Mouse (Mus musculus): ENCODE results near the gene Sdk1. TPM values are rescaled to one million over a fixed set of nuclear protein-coding genes. Genes with fewer than 3 reads are reported as not detected.

Sdk1 gene
- polyA plus RNA-seq, 1 experiment: 1.0 TPM

- H3K4me3 ChIP-seq (ENCODE audit: low read depth, low read length): no peak overlapping the region
- TF ChIP-seq CTCF (IDR thresholded peaks at IDR 0.05; ENCODE audit: extremely low read depth, insufficient read length, insufficient replicate concordance, low read depth, low read length) (no peak), POLR2A (IDR thresholded peaks at IDR 0.05; ENCODE audit: low read depth, low read length) (no peak)
- no peak overlapping the region for H3K27ac ChIP-seq (ENCODE audit: insufficient read depth, low read depth, low read length)
- no peaks in the 10 kb centered on the region for H3K27me3 ChIP-seq (ENCODE audit: control insufficient read depth, insufficient read depth, low read length)
- H3K4me1 ChIP-seq (ENCODE audit: control insufficient read depth, insufficient read depth, insufficient read length, low read length): no peaks in the 10 kb centered on the region
- H3K36me3 ChIP-seq (ENCODE audit: control insufficient read depth, insufficient read depth, low read length): no peaks in the 10 kb centered on the region
- 73% methylated on average over 4 of the region's 4 CpGs for WGBS
Observed at GRCm38 (mm10) chr5:141324910-141325309, 83.6 kb downstream of the Sdk1 start.

GRCm38 (mm10) chr5:141344376-141344775 is 103.1 kb downstream of the Sdk1 start:
- Histone ChIP-seq H3K4me1 (ENCODE audit: control insufficient read depth, insufficient read depth, insufficient read length, low read length) (no peaks in the 10 kb centered on the region), H3K27ac (ENCODE audit: insufficient read depth, low read depth, low read length) (no peak overlapping the region), H3K4me3 (ENCODE audit: low read depth, low read length) (no peak overlapping the region), H3K27me3 (ENCODE audit: control insufficient read depth, insufficient read depth, low read length) (no peaks in the 10 kb centered on the region), H3K36me3 (ENCODE audit: control insufficient read depth, insufficient read depth, low read length) (no peaks in the 10 kb centered on the region)
- WGBS: 43% methylated on average over 4 of the region's 4 CpGs
- TF ChIP-seq POLR2A (IDR thresholded peaks at IDR 0.05; ENCODE audit: low read depth, low read length) (no peak), CTCF (IDR thresholded peaks at IDR 0.05; ENCODE audit: extremely low read depth, insufficient read length, insufficient replicate concordance, low read depth, low read length) (no peak)

- 67% methylated on average over 5 of the region's 5 CpGs for WGBS
- no peak overlapping the region for H3K4me3 ChIP-seq (ENCODE audit: low read depth, low read length)
- H3K27me3 ChIP-seq (ENCODE audit: control insufficient read depth, insufficient read depth, low read length): no peaks in the 10 kb centered on the region
- H3K36me3 ChIP-seq (ENCODE audit: control insufficient read depth, insufficient read depth, low read length): no peaks in the 10 kb centered on the region
- no peak overlapping the region for H3K27ac ChIP-seq (ENCODE audit: insufficient read depth, low read depth, low read length)
- H3K4me1 ChIP-seq (ENCODE audit: control insufficient read depth, insufficient read depth, insufficient read length, low read length): no peaks in the 10 kb centered on the region
- TF ChIP-seq CTCF (IDR thresholded peaks at IDR 0.05; ENCODE audit: extremely low read depth, insufficient read length, insufficient replicate concordance, low read depth, low read length) (no peak), POLR2A (IDR thresholded peaks at IDR 0.05; ENCODE audit: low read depth, low read length) (no peak)
Observed at GRCm38 (mm10) chr5:141345476-141345875, 104.2 kb downstream of the Sdk1 start.

- Histone ChIP-seq H3K36me3 (ENCODE audit: control insufficient read depth, insufficient read depth, low read length) (no peaks in the 10 kb centered on the region), H3K27me3 (ENCODE audit: control insufficient read depth, insufficient read depth, low read length) (no peaks in the 10 kb centered on the region), H3K4me1 (ENCODE audit: control insufficient read depth, insufficient read depth, insufficient read length, low read length) (no peaks in the 10 kb centered on the region), H3K4me3 (ENCODE audit: low read depth, low read length) (no peak overlapping the region), H3K27ac (ENCODE audit: insufficient read depth, low read depth, low read length) (no peak overlapping the region)
- 71% methylated on average over 2 of the region's 2 CpGs for WGBS
- no peak for TF ChIP-seq CTCF (IDR thresholded peaks at IDR 0.05; ENCODE audit: extremely low read depth, insufficient read length, insufficient replicate concordance, low read depth, low read length)
- no peak for TF ChIP-seq POLR2A (IDR thresholded peaks at IDR 0.05; ENCODE audit: low read depth, low read length)
Observed at GRCm38 (mm10) chr5:141362676-141363075, 121.4 kb downstream of the Sdk1 start.

GRCm38 (mm10) chr5:141363956-141364355 is 122.7 kb downstream of the Sdk1 start:
- TF ChIP-seq POLR2A (IDR thresholded peaks at IDR 0.05; ENCODE audit: low read depth, low read length): no peak
- TF ChIP-seq CTCF (IDR thresholded peaks at IDR 0.05; ENCODE audit: extremely low read depth, insufficient read length, insufficient replicate concordance, low read depth, low read length): no peak
- WGBS: 75% methylated on average over 3 of the region's 3 CpGs
- no peak overlapping the region for H3K27ac ChIP-seq (ENCODE audit: insufficient read depth, low read depth, low read length)
- H3K27me3 ChIP-seq (ENCODE audit: control insufficient read depth, insufficient read depth, low read length): no peaks in the 10 kb centered on the region
- H3K4me1 ChIP-seq (ENCODE audit: control insufficient read depth, insufficient read depth, insufficient read length, low read length): no peaks in the 10 kb centered on the region
- no peak overlapping the region for H3K4me3 ChIP-seq (ENCODE audit: low read depth, low read length)
- H3K36me3 ChIP-seq (ENCODE audit: control insufficient read depth, insufficient read depth, low read length): no peaks in the 10 kb centered on the region

- 47% methylated on average over 4 of the region's 4 CpGs for WGBS
- no peak for TF ChIP-seq POLR2A (IDR thresholded peaks at IDR 0.05; ENCODE audit: low read depth, low read length)
- TF ChIP-seq CTCF (IDR thresholded peaks at IDR 0.05; ENCODE audit: extremely low read depth, insufficient read length, insufficient replicate concordance, low read depth, low read length): no peak
- Histone ChIP-seq H3K4me1 (ENCODE audit: control insufficient read depth, insufficient read depth, insufficient read length, low read length) (no peaks in the 10 kb centered on the region), H3K36me3 (ENCODE audit: control insufficient read depth, insufficient read depth, low read length) (no peaks in the 10 kb centered on the region; the same call in 1 of the 2 replicates), H3K27me3 (ENCODE audit: control insufficient read depth, insufficient read depth, low read length) (no peaks in the 10 kb centered on the region), H3K27ac (ENCODE audit: insufficient read depth, low read depth, low read length) (no peak overlapping the region), H3K4me3 (ENCODE audit: low read depth, low read length) (no peak overlapping the region)
Observed at GRCm38 (mm10) chr5:141368567-141368966, 127.3 kb downstream of the Sdk1 start.

- H3K4me3 ChIP-seq (ENCODE audit: low read depth, low read length): no peak overlapping the region
- no peaks in the 10 kb centered on the region for H3K27me3 ChIP-seq (ENCODE audit: control insufficient read depth, insufficient read depth, low read length)
- no peak overlapping the region for H3K27ac ChIP-seq (ENCODE audit: insufficient read depth, low read depth, low read length)
- peaks cover 13% of the 10 kb centered on the region for H3K4me1 ChIP-seq (ENCODE audit: control insufficient read depth, insufficient read depth, insufficient read length, low read length)
- H3K36me3 ChIP-seq (ENCODE audit: control insufficient read depth, insufficient read depth, low read length): no peaks in the 10 kb centered on the region
- WGBS: 46% methylated on average over 2 of the region's 2 CpGs
- TF ChIP-seq CTCF (IDR thresholded peaks at IDR 0.05; ENCODE audit: extremely low read depth, insufficient read length, insufficient replicate concordance, low read depth, low read length): no peak
- no peak for TF ChIP-seq POLR2A (IDR thresholded peaks at IDR 0.05; ENCODE audit: low read depth, low read length)
Observed at GRCm38 (mm10) chr5:141374797-141375196, 133.5 kb downstream of the Sdk1 start.

All from small intestine, adult 2 months (tissue).